Mouse (Mus musculus) liver, adult 2 months (tissue): ENCODE measurements around the gene Slco2a1. TPM values are rescaled to one million over a fixed set of nuclear protein-coding genes. Genes with fewer than 3 reads are reported as not detected.

ENCODE experiments used
- DNase-seq: peaks from one replicate; pipeline ENCODE4 v3.0.0-alpha.2; 2011; ENCODE audit warnings: low read depth, low spot score; ENCODE audit errors: extremely low read depth
- H3K27ac ChIP-seq: fragments of 200-500 bp; replicated peaks from 2 replicates; pipeline ENCODE4 v1.5.1; 2012; ENCODE audit warnings: low read depth, mild to moderate bottlenecking, control low read depth, inconsistent platforms, low read length; ENCODE audit not compliant: insufficient read depth
- H3K27me3 ChIP-seq: fragments of 200-500 bp; 2 replicates; pipeline ENCODE4 v1.6.1; 2012; ENCODE audit warnings: mild to moderate bottlenecking, moderate library complexity, low read length, inconsistent platforms; ENCODE audit not compliant: control insufficient read depth, insufficient read depth
- H3K36me3 ChIP-seq: fragments of 200-500 bp; 2 replicates; pipeline ENCODE4 v1.6.1; 2012; ENCODE audit warnings: low read length, inconsistent platforms; ENCODE audit not compliant: control insufficient read depth, insufficient read depth
- H3K4me1 ChIP-seq: fragments of 200-500 bp; 2 replicates; pipeline ENCODE4 v1.6.1; 2011; ENCODE audit warnings: low read length; ENCODE audit not compliant: control insufficient read depth, insufficient read depth
- H3K4me3 ChIP-seq: fragments of 200-500 bp; 2 replicates; pipeline ENCODE4 v1.5.1; 2011; ENCODE audit warnings: low read depth, mild to moderate bottlenecking, control low read depth, low read length, moderate library complexity; ENCODE audit not compliant: insufficient read depth
- H3K79me2 ChIP-seq: fragments of 200-500 bp; 2 replicates; pipeline ENCODE4 v1.6.1; 2012; ENCODE audit warnings: inconsistent platforms, mild to moderate bottlenecking, low read length, moderate library complexity; ENCODE audit not compliant: control insufficient read depth, insufficient read depth
- H3K9ac ChIP-seq: fragments of 200-500 bp; 2 replicates; pipeline ENCODE4 v1.6.1; 2012; ENCODE audit warnings: low read depth, mild to moderate bottlenecking, control low read depth, inconsistent platforms, low read length
- CTCF ChIP-seq: fragments of 200-500 bp; IDR thresholded peaks from 2 replicates; pipeline ENCODE4 v1.5.1; 2011; ENCODE audit warnings: low read depth, low read length, control low read depth
- POLR2A ChIP-seq: fragments of 200-500 bp; IDR thresholded peaks from 2 replicates; pipeline ENCODE4 v1.6.1; 2011; ENCODE audit warnings: low read length, control low read depth; ENCODE audit not compliant: insufficient read depth; ENCODE audit errors: extremely low read depth
- WGBS: fragments of 180-500 bp; shearing (Covaris S2); methylation state at CpG from one replicate; pipeline ENCODE4 v1.1.7; 2018; 5-methylcytosine and 5-hydroxymethylcytosine counted together
- polyA plus RNA-seq: library from polyadenylated mRNA; depleted of rRNA; stranded (reverse); fragments of >200 nt; gene quantifications from 2 replicates; pipeline ENCODE4 v1.2.3, GENCODE M21; 2012
- total RNA-seq: library from RNA; depleted of rRNA; stranded (reverse); fragments of >200 nt; gene quantifications from 2 replicates; pipeline ENCODE4 v1.2.3, GENCODE M21; 2014

Slco2a1 gene
- total and polyA plus RNA-seq, 2 experiments: 8.9 to 55.5 TPM

GRCm38 (mm10) chr9:103114901-103115300 lies 126.4 kb downstream of the Slco2a1 start:
- no peaks in the 10 kb centered on the region for H3K36me3 ChIP-seq
- no peak for DNase-seq
- no peak overlapping the region for H3K4me3 ChIP-seq
- no peak overlapping the region for H3K27ac ChIP-seq
- WGBS: 93% methylated on average over 13 of the region's 13 CpGs
- peaks cover 4% of the 10 kb centered on the region for H3K27me3 ChIP-seq
- TF ChIP-seq CTCF: no peak
- TF ChIP-seq POLR2A: no peak
- H3K79me2 ChIP-seq: no peaks in the 10 kb centered on the region
- H3K9ac ChIP-seq: no peak overlapping the region
- no peaks in the 10 kb centered on the region; the same call in 1 of the 2 replicates for H3K4me1 ChIP-seq

GRCm38 (mm10) chr9:103116941-103117340 lies 128.4 kb downstream of the Slco2a1 start:
- H3K36me3 ChIP-seq: no peaks in the 10 kb centered on the region
- peaks cover under 1% of the 10 kb centered on the region for H3K27me3 ChIP-seq
- H3K79me2 ChIP-seq: no peaks in the 10 kb centered on the region
- H3K4me3 ChIP-seq: no peak overlapping the region
- no peaks in the 10 kb centered on the region for H3K4me1 ChIP-seq
- no peak overlapping the region for H3K27ac ChIP-seq
- DNase-seq: no peak
- no peak overlapping the region for H3K9ac ChIP-seq
- TF ChIP-seq CTCF (no peak), POLR2A (no peak)
- WGBS: 80% methylated on average over 4 of the region's 4 CpGs

GRCm38 (mm10) chr9:103117495-103117894 lies 129.0 kb downstream of the Slco2a1 start:
- no peak overlapping the region for H3K9ac ChIP-seq
- 88% methylated on average over 5 of the region's 5 CpGs for WGBS
- H3K79me2 ChIP-seq: no peaks in the 10 kb centered on the region
- no peak overlapping the region for H3K27ac ChIP-seq
- H3K4me1 ChIP-seq: no peaks in the 10 kb centered on the region
- H3K4me3 ChIP-seq: no peak overlapping the region
- TF ChIP-seq POLR2A: no peak
- TF ChIP-seq CTCF: no peak
- H3K36me3 ChIP-seq: no peaks in the 10 kb centered on the region
- no peak for DNase-seq
- H3K27me3 ChIP-seq: no peaks in the 10 kb centered on the region

GRCm38 (mm10) chr9:103117951-103118350 lies 129.4 kb downstream of the Slco2a1 start:
- H3K4me3 ChIP-seq: no peak overlapping the region
- no peaks in the 10 kb centered on the region for H3K36me3 ChIP-seq
- H3K79me2 ChIP-seq: no peaks in the 10 kb centered on the region
- H3K27me3 ChIP-seq: no peaks in the 10 kb centered on the region
- H3K4me1 ChIP-seq: no peaks in the 10 kb centered on the region
- TF ChIP-seq POLR2A: no peak
- no peak for TF ChIP-seq CTCF
- DNase-seq: peak; percentile 18
- H3K27ac ChIP-seq: no peak overlapping the region
- WGBS: 82% methylated on average over 8 of the region's 8 CpGs
- H3K9ac ChIP-seq: no peak overlapping the region

- 89% methylated on average over 5 of the region's 5 CpGs for WGBS
- Histone ChIP-seq H3K36me3 (no peaks in the 10 kb centered on the region), H3K79me2 (no peaks in the 10 kb centered on the region)
Observed at GRCm38 (mm10) chr9:103118651-103119275, 130.3 kb downstream of the Slco2a1 start.

GRCm38 (mm10) chr9:103119781-103120180 lies 131.3 kb downstream of the Slco2a1 start:
- H3K27me3 ChIP-seq: no peaks in the 10 kb centered on the region
- TF ChIP-seq CTCF: no peak
- TF ChIP-seq POLR2A: no peak
- no peaks in the 10 kb centered on the region for H3K36me3 ChIP-seq
- H3K4me3 ChIP-seq: no peak overlapping the region
- no peaks in the 10 kb centered on the region for H3K79me2 ChIP-seq
- no peak for DNase-seq
- no peak overlapping the region for H3K9ac ChIP-seq
- 93% methylated on average over 9 of the region's 9 CpGs for WGBS
- no peaks in the 10 kb centered on the region for H3K4me1 ChIP-seq
- H3K27ac ChIP-seq: no peak overlapping the region

More at GRCm38 (mm10) chr9:103118651-103119275, 130.3 kb downstream of the Slco2a1 start:
- Histone ChIP-seq H3K27ac (no peak overlapping the region), H3K27me3 (no peaks in the 10 kb centered on the region), H3K4me1 (no peaks in the 10 kb centered on the region), H3K4me3 (no peak overlapping the region), H3K9ac (no peak overlapping the region)
- TF ChIP-seq CTCF: no peak
- DNase-seq: no peak
